Mouse (Mus musculus) midbrain, embryonic 13.5 days (tissue): Measurements from ENCODE around the gene Hspd1. TPM values are rescaled to one million over a fixed set of nuclear protein-coding genes. Genes with fewer than 3 reads are reported as not detected.
A peak's percentile ranks its signal among the peaks of the same experiment; 100 is the strongest.
"Not testable (repeated sequence)": the region's sequence is repeated elsewhere in the genome, so short reads cannot be mapped to it uniquely, and the experiment has no call there.

ENCODE experiments used
- ATAC-seq: fragments of 200-750 bp; cut with Nextera tagmentation; 2 replicates; pipeline ENCODE4 v1.8.0; 2017; ENCODE audit warnings: mild to moderate bottlenecking, moderate TSS enrichment, moderate library complexity
- H3K27ac ChIP-seq: fragments of 300-500 bp; sonication (generic); 2 replicates; pipeline ENCODE4 v1.5.1; 2015; ENCODE audit warnings: inconsistent platforms, mild to moderate bottlenecking, moderate library complexity
- H3K27me3 ChIP-seq: fragments of 300-500 bp; sonication (generic); 2 replicates; pipeline ENCODE4 v1.6.1; 2015; ENCODE audit warnings: mild to moderate bottlenecking, inconsistent platforms
- H3K36me3 ChIP-seq: fragments of 300-500 bp; sonication (generic); 2 replicates; pipeline ENCODE4 v1.6.1; 2015; ENCODE audit warnings: mild to moderate bottlenecking, inconsistent platforms
- H3K4me1 ChIP-seq: fragments of 300-500 bp; sonication (generic); replicated peaks from 2 replicates; pipeline ENCODE4 v1.6.1; 2015; ENCODE audit warnings: inconsistent platforms
- H3K4me2 ChIP-seq: fragments of 300-500 bp; sonication (generic); replicated peaks from 2 replicates; pipeline ENCODE4 v1.6.1; 2015; ENCODE audit warnings: moderate library complexity, mild to moderate bottlenecking, inconsistent platforms
- H3K4me3 ChIP-seq: fragments of 300-500 bp; sonication (generic); replicated peaks from 2 replicates; pipeline ENCODE4 v1.5.1; 2015; ENCODE audit warnings: mild to moderate bottlenecking, inconsistent platforms
- H3K9ac ChIP-seq: fragments of 300-500 bp; sonication (generic); replicated peaks from 2 replicates; pipeline ENCODE4 v1.6.1; 2015; ENCODE audit warnings: mild to moderate bottlenecking, inconsistent platforms
- H3K9me3 ChIP-seq: fragments of 300-500 bp; sonication (generic); 2 replicates; pipeline ENCODE4 v1.6.1; 2016; ENCODE audit warnings: mild to moderate bottlenecking, inconsistent platforms
- whole genome bisulfite sequencing: fragments of 180-500 bp; shearing (Covaris S2); methylation state at CpG from one replicate; pipeline ENCODE4 v1.1.7; 2015; 5-methylcytosine and 5-hydroxymethylcytosine counted together
- polyA plus RNA-seq: library from polyadenylated mRNA; unstranded; fragments of >200 nt; fragmentation: Nextera tagmentation; extraction: Ambion mirVana; gene quantifications from 2 replicates; pipeline ENCODE4 v1.2.1, GENCODE M21; 2015

Gene Hspd1
- polyA plus RNA-seq, 1 experiment from 2014 or later = 295 TPM

DNA sequence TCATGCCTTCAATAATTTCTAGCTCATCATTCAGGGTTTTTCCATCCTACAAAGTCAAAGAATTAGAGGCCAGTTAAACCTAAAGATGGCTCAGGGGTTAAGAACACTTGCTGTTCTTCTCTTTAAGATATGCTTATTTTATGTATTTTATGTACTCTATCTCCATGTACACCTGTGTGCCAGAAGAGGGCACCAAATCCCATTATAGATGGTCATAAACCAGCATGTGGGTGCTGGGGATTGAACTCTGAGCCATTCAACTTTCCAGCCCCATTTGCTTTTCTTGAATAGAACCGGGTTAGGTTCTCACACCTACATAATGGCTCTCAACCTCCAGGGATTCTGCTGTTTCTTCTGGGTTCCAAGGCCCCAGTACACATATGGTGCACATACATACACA, 5.9 kb downstream of the Hspd1 start:
- no peak overlapping the region for H3K4me3 ChIP-seq
- H3K4me2 ChIP-seq = no peak overlapping the region
- 75% methylated on average over 1 of the region's 1 CpGs for WGBS
- H3K9ac ChIP-seq = no peak overlapping the region
- H3K9me3 ChIP-seq = no peaks in the 10 kb centered on the region
- ATAC-seq = no peak
- peaks cover 74% of the 10 kb centered on the region for H3K36me3 ChIP-seq
- H3K27ac ChIP-seq = no peak overlapping the region
- H3K4me1 ChIP-seq = peaks cover 31% of the 10 kb centered on the region
- H3K27me3 ChIP-seq = no peaks in the 10 kb centered on the region

DNA sequence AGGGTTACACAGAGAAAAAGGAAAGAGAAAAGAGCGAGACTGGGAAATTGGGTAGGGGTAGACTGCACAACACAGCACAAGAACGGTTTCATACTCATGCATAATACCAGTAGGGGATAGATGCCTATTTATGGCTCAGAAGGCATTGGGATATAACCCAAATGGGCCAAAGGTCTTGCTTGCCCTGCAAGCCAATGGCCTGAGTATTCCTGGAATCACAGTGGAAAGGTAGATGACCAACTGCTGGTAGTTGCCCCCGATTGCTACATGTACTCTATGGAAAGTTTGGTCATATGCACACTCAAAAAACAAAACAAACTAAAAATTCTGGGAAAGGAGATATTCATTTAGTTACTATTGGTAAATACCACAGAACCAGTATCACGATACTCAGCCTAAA, 8.4 kb downstream of the Hspd1 start:
- Histone ChIP-seq H3K4me2 (no peak overlapping the region), H3K27me3 (no peaks in the 10 kb centered on the region), H3K4me3 (no peak overlapping the region), H3K9me3 (no peaks in the 10 kb centered on the region), H3K36me3 (peaks cover 83% of the 10 kb centered on the region), H3K4me1 (peaks cover 7% of the 10 kb centered on the region), H3K27ac (no peak overlapping the region), H3K9ac (no peak overlapping the region)
- no peak for ATAC-seq
- 94% methylated on average over 4 of the region's 4 CpGs for WGBS

DNA sequence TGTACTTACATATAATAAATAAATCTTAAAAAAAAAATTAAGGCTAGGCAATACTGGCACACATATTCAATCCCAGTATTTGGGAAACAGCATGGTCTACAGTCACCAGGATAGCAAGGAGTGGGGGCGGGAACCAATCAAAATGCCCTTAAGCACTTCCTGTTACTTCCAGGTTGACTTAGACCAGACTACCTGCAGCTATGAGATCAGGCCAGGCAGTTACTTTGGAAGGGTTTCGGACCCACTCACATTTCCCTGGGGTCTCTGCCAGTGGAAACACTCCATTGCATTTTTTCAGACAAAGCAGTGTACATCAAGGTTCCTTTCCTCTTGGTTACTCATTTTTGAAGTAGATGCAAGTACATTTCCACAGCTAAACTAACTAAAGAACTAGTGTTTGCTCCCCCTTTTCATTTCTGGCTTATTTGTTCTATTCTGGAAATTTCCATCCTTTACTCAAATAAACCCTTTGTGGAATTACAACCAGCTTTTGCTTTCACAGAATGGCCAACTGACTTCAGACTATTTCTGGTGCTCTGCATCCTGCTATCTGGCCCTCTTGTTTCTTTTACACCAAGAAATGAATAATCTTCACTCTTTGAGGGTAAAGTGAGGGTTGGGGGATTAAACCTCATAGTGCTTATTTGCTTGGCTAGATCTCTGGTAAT, 11.1 kb downstream of the Hspd1 start:
- H3K27me3 ChIP-seq = no peaks in the 10 kb centered on the region
- H3K4me1 ChIP-seq = no peaks in the 10 kb centered on the region
- ATAC-seq = 0 out of 2 replicates have a peak, but pooled peaks have one; percentile 20
- no peak overlapping the region for H3K9ac ChIP-seq
- H3K36me3 ChIP-seq = peaks cover 69% of the 10 kb centered on the region
- H3K9me3 ChIP-seq = no peaks in the 10 kb centered on the region
- H3K4me3 ChIP-seq = no peak overlapping the region
- H3K4me2 ChIP-seq = no peak overlapping the region
- 77% methylated on average over 2 of the region's 2 CpGs for WGBS
- no peak overlapping the region for H3K27ac ChIP-seq

DNA sequence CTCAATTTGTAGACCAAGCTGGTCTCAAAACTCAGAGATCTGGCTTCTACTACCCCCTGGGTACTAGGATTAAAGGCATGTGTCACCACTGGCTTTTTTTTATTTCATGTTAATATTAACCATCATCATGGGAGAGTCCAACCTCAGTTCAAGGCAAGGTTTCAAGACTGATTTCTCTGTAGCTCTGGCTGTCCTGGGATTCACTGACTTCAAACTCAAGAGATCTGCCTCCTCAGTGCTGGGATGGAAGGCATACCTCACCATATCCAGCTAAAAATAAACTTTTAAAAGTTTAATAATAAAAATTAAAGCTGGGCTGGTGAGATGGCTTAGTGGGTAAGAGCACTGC, 11.7 kb downstream of the Hspd1 start:
- no peak overlapping the region for H3K4me3 ChIP-seq
- H3K4me1 ChIP-seq = no peaks in the 10 kb centered on the region
- H3K27ac ChIP-seq = no peak overlapping the region
- no peak overlapping the region for H3K4me2 ChIP-seq
- ATAC-seq = no peak
- peaks cover 69% of the 10 kb centered on the region for H3K36me3 ChIP-seq
- H3K27me3 ChIP-seq = no peaks in the 10 kb centered on the region
- H3K9ac ChIP-seq = no peak overlapping the region
- no peaks in the 10 kb centered on the region for H3K9me3 ChIP-seq

DNA sequence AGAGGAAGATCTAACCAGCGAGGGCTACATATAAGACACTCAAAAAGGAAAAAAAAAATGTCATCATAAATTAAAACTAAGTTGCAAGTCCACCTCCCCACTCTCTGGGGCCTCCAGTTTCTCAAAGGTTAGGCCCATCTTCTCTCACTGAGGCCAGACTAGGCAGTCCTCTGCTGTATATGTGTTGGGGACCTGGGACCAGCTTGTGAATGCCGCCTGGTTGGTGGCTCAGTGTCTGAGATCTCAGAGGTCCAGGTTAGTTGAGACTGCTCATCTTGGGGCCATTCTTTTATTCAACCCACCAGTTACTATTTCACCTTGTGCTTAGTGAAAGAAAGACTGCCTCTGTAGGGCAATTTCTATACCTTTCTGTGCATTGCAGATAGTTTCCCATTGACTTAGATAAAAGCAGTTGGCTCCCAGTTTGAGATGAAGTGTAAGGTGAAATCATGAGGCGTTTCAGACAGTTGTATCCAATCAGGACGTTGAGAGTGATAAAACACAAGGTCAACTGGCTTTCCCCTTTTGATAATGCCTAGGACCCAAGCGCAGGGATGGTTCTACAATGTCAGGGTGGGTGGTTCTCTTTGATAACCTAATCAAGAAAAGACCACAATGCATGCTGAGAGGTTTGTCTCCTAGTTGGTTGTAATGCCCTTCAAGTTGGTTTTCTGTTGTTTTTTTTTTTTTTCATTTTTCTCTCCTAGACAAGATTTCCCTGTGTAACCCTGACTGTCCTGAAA, 12.2 kb downstream of the Hspd1 start:
- H3K36me3 ChIP-seq = peaks cover 69% of the 10 kb centered on the region
- H3K9me3 ChIP-seq = no peaks in the 10 kb centered on the region
- WGBS = 77% methylated on average over 5 of the region's 5 CpGs

DNA sequence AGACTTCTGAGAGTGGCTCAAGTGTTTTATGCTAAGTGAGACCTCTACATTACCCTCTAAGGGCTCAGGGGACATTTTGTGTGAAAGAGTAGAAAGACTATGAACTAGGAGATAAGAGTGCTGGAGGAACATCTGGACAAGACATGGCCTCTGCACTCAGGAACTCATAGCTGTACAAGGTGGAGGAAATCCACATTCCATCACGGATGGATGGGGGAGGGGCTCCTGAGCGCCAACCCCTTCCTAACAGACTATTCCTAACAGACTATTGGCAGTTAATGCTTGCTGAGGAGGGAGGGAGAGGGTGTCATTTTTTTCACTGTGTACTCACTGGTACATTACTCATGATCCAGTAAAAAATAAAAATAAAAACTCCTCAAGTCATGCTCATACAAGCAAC, 13.3 kb downstream of the Hspd1 start:
- Histone ChIP-seq H3K9ac (no peak overlapping the region), H3K27me3 (no peaks in the 10 kb centered on the region), H3K4me3 (no peak overlapping the region), H3K36me3 (peaks cover 63% of the 10 kb centered on the region), H3K4me2 (no peak overlapping the region), H3K9me3 (no peaks in the 10 kb centered on the region), H3K4me1 (no peaks in the 10 kb centered on the region), H3K27ac (no peak overlapping the region)
- WGBS = 60% methylated on average over 2 of the region's 2 CpGs
- 0 out of 2 replicates have a peak, but pooled peaks have one; percentile 27 for ATAC-seq

More for the DNA sequence above, 12.2 kb downstream of the Hspd1 start:
- no peak overlapping the region for H3K4me2 ChIP-seq
- no peaks in the 10 kb centered on the region for H3K27me3 ChIP-seq
- no peak for ATAC-seq
- no peak overlapping the region for H3K27ac ChIP-seq
- no peak overlapping the region for H3K9ac ChIP-seq
- H3K4me3 ChIP-seq = no peak overlapping the region
- H3K4me1 ChIP-seq = no peaks in the 10 kb centered on the region

DNA sequence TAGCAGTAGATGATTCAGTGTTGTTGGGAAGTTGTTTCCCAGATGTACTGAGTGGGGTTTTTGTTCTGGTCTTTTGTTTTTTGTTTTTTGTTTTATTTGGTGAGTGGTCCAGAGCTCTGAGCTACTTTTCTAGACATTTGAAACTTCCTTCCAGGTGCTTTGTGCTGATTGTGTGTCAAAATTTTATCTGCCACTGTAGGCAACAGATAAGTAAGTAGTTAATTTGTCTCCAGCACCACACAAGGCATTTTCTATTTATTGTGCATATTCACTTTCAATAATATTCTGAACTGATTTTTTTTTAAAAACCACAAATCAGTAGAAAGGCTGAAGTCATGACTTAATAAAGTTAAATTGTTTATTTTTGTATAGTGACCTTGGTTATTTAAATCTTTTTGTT, 15.7 kb downstream of the Hspd1 start:
- ATAC-seq, H3K4me2 ChIP-seq, H3K27me3 ChIP-seq, H3K27ac ChIP-seq, H3K9me3 ChIP-seq, H3K9ac ChIP-seq, H3K4me3 ChIP-seq, H3K4me1 ChIP-seq: not testable (repeated sequence)
- H3K36me3 ChIP-seq = peaks cover 57% of the 10 kb centered on the region

DNA sequence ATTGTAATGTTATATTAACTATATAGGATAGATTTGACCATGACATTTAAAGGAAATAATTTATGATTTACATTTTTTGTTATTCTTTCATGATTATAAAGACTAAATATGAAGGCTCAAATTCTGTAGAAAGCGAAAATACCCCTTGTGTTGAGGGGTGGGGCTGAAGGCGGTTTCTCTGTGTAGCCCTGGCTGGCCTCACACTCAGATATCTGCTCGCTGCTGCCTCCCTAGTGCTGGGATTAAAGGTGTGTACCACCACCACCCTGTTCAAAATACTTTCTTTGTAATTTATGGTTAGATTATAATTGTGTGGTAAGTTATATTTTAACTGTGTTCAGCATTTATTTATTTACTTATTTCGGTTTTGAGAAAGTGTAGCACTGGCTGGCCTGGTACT, 26.3 kb downstream of the Hspd1 start:
- no peak overlapping the region for H3K4me3 ChIP-seq
- no peak overlapping the region for H3K4me2 ChIP-seq
- no peak overlapping the region for H3K27ac ChIP-seq
- 0 out of 2 replicates have a peak, but pooled peaks cover 3% of the 10 kb centered on the region for H3K4me1 ChIP-seq
- H3K36me3 ChIP-seq = peaks cover 43% of the 10 kb centered on the region
- H3K27me3 ChIP-seq = no peaks in the 10 kb centered on the region
- no peaks in the 10 kb centered on the region for H3K9me3 ChIP-seq
- no peak overlapping the region for H3K9ac ChIP-seq
- 92% methylated on average over 4 of the region's 4 CpGs for WGBS
- ATAC-seq = no peak

DNA sequence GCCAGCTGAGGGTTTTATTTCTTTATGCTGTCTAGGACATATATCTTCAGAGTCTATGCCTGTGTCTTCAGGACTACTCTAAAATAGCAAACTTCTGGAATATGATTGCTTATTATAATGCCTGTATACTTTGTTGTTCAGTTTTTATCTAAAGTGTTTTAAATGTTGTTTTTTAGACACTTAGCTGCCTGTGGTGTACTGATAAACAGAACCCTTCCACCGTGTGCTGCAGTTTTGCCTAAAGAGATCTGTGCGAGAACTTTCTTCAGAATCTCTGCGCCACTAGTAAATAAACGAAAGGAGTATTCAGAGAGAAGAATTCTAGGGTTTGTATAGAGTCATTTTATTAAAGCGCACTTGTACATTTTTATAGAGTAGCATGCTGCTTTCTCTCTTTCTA, 26.9 kb downstream of the Hspd1 start:
- Histone ChIP-seq H3K4me3 (no peak overlapping the region), H3K4me1 (0 out of 2 replicates have a peak, but pooled peaks cover 3% of the 10 kb centered on the region), H3K9ac (no peak overlapping the region), H3K27ac (no peak overlapping the region), H3K27me3 (no peaks in the 10 kb centered on the region), H3K4me2 (no peak overlapping the region), H3K9me3 (no peaks in the 10 kb centered on the region), H3K36me3 (peaks cover 39% of the 10 kb centered on the region)
- ATAC-seq = no peak
- 92% methylated on average over 5 of the region's 5 CpGs for WGBS

DNA sequence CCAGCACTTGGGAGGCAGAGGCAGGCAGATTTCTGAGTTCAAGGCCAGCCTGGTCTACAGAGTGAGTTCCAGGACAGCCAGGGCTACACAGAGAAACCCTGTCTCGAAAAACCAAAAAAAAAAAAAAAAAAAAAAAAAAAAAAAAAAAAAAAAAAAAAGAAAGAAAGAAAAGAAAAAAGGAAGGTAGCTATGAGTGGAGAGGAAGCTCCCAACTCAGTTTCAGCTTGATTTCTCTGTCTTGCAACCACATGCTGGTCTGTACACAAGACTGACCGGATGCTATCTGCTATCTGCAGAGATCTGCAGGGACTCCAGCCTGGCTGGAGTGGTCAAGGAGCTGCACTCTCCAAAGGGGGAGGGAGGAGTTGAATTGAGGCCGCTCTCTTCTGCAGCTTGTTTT, 29.7 kb downstream of the Hspd1 start:
- not testable (repeated sequence) for H3K4me3 ChIP-seq, H3K4me2 ChIP-seq, H3K27me3 ChIP-seq, H3K9ac ChIP-seq, ATAC-seq, H3K27ac ChIP-seq, H3K9me3 ChIP-seq
- Histone ChIP-seq H3K4me1 (peaks cover 20% of the 10 kb centered on the region), H3K36me3 (peaks cover 18% of the 10 kb centered on the region)
- 76% methylated on average over 2 of the region's 3 CpGs for WGBS

DNA sequence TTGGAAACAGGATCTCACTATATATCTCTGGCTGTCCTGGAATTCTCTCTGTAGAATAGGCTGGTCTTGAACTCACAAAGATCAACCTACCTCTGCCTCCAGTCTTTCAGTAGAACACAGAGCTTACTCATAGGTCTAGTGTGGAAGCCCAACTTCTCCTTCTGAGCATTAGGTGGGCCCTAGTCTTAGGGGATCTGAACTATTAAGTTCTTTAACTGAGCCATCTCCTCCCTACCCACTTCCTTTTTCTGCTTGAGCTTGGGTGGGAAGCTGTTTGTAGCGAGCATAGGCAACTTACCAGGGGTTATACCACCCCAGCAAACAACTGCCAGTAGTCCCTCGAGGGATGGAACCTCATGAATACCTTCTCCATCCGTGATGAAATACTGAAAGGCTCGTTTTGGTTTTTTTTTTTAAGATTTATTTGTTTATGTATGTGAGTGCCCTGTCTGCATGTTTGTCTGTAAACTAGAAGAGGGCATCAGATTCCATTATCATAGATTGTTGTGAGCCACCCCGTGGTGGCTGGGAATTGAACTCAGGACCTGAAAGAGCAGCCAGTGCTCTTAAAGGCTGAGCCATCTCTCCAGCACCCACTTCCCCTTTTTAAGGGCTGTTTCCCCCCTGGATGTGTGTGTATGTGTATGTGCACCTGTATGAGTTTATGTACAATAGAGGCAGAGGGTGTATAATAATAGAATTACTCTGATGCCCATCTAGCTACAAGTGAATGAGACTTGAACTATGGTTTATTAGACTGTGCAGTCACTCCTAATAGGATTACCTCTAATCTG, 32.5 kb downstream of the Hspd1 start:
- Histone ChIP-seq H3K36me3 (peaks cover 5% of the 10 kb centered on the region), H3K4me1 (peaks cover 26% of the 10 kb centered on the region), H3K27me3 (peaks cover 6% of the 10 kb centered on the region), H3K27ac (no peak overlapping the region), H3K9me3 (no peaks in the 10 kb centered on the region), H3K9ac (no peak overlapping the region), H3K4me2 (no peak overlapping the region), H3K4me3 (no peak overlapping the region)
- ATAC-seq = no peak
- WGBS = 84% methylated on average over 5 of the region's 5 CpGs

DNA sequence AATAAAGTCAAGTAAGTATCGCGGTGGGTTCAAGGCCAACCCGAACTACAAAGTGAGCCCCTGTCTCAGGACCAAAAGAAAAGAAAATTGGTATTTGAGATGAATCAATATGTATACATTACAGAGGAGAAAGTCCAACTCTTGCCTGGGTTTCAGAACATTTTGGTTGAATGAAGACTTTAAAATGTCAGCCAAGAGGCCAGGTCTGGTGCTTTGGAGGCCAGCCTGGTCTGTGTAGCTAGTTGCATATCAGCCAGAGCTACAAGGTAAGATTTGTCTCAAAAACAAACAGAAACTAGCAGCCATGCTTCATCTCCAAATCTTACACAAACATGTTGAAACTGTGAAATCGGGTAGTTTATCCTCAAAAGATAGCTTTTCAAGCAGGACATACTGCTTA, 34.4 kb downstream of the Hspd1 start:
- Histone ChIP-seq H3K4me2 (peak overlapping the region; percentile 76), H3K9me3 (no peaks in the 10 kb centered on the region), H3K4me1 (peaks cover 24% of the 10 kb centered on the region), H3K27ac (no peak overlapping the region), H3K9ac (peak overlapping the region; percentile 79; the same call in 1 of the 2 replicates), H3K27me3 (peaks cover 8% of the 10 kb centered on the region), H3K36me3 (peaks cover 5% of the 10 kb centered on the region), H3K4me3 (peak overlapping the region; percentile 88)
- 81% methylated on average over 4 of the region's 4 CpGs for WGBS
- ATAC-seq = no peak
